Mouse (Mus musculus): Measurements from ENCODE around the gene Klf13.

Klf13 gene

GRCm38 (mm10) chr7:63938914-63939396 lies at the start of gene Klf13:
Klf13 (minus strand) TSS chr7:63938915.
- DNase-seq (ENCODE audit: low read depth, low spot score) = peak; percentile 100

DNA sequence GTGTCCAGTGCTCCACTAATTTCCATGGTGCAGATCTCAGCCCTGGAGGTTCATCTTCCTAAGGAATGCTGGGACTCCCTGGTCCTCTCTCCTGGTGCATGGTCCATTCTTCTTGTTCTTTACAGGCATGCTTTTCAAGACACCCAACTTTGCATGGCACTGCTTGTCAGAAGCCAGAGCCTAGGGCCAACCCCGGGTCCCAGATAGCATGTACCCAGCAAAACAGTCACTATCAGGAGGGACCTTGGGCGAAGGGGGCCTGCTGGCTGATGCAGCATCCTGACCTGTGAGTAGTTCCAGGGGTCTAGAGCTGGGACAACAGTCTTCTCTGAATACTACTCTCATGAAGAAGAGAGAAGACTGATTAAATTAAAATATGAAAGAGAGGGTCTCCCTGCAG lies 49.7 kb upstream of the Klf13 start:
- no peak for DNase-seq (ENCODE audit: low read depth, low spot score)

GRCm38 (mm10) chr7:63986407-63987182 lies 47.9 kb upstream of the Klf13 start:
- DNase-seq (ENCODE audit: low read depth, low spot score) = peak; percentile 71

DNA sequence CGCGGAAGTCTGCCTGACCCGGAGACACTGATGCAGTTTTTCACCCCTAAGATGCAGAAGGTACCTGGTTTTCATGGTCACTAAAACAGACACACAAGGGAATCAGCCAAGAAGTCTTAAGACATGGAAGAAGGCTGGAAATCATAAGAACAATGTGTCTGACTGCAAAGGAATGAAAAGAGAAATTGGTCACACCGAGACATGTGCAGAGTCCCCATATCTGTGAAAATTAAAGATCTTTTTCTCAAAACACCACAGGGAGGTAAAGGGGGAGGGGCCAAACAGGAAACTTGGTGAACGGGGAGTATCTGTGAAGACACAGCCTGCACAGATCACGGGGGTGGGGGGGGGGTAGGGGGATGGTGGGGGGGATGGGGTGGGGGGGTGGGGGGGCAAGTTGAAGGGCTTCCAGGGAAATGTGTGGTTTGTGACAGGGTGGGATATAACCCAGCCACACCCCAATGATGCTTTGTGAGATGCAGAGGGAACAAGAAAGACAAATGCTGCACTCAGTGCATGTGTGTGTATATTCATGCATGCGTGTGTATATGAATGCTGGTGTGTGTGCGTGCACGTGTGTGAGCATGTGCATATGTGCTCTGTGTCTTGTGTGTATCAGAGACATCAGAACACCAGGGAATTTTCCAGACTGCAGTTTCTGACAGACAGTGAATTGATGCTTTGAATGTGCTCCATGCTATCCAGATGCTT lies 47.1 kb upstream of the Klf13 start:
- peak; percentile 70 for DNase-seq (ENCODE audit: low read depth, low spot score)

GRCm38 (mm10) chr7:63985266-63985665 lies 46.6 kb upstream of the Klf13 start:
- no peak for DNase-seq (ENCODE audit: low read depth, low spot score)

- DNase-seq (ENCODE audit: low read depth, low spot score) = peak; percentile 68
Observed at GRCm38 (mm10) chr7:63984329-63984728, 45.6 kb upstream of the Klf13 start.

GRCm38 (mm10) chr7:63977631-63978030 lies 38.9 kb upstream of the Klf13 start:
- DNase-seq (ENCODE audit: low read depth, low spot score) = no peak

GRCm38 (mm10) chr7:63970986-63971385 lies 32.3 kb upstream of the Klf13 start:
- no peak for DNase-seq (ENCODE audit: low read depth, low spot score)

DNA sequence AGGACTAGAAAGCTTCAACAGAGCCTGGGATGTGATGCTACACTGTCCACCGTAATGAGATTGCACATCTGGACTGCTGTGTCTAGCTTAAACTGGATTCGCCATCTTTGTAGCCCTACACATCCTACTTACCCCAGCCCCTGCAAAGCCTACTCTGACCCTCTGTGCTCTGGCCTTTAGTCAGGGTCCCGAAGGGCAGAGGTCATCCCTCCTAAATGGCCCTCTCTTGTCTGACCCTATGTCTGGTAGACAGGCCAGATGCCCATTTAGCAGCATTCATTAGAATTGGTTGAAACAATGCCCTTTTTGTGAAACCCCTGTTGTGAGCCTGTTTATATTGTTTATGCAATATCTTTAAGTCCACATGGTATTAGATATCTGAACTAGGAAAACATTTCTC lies 31.2 kb upstream of the Klf13 start:
- no peak for DNase-seq (ENCODE audit: low read depth, low spot score)

- peak; percentile 35 for DNase-seq (ENCODE audit: low read depth, low spot score)
Observed at GRCm38 (mm10) chr7:63965635-63966418, 27.1 kb upstream of the Klf13 start.

- no peak for DNase-seq (ENCODE audit: low read depth, low spot score)
Observed at GRCm38 (mm10) chr7:63965135-63965534, 26.4 kb upstream of the Klf13 start.

DNA sequence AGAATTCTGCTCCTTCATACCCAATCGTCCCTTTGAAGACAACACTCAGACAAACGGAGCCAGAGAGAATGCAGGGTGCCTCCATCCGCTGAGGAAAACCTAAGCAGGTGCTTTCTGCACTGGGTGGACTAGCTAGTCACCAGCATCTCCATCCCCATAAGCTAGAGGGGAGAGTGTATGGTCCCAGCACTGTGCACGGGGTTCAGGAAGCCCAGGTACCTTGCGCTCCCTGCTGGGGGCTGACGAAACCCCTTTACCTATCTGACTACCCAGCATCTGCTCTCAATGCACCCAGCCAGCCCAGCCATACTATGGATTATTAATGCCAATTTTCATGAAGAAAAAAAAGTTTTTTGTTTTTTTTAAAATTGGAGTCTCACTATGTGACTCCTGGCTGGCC lies 25.4 kb upstream of the Klf13 start:
- DNase-seq (ENCODE audit: low read depth, low spot score) = no peak

DNA sequence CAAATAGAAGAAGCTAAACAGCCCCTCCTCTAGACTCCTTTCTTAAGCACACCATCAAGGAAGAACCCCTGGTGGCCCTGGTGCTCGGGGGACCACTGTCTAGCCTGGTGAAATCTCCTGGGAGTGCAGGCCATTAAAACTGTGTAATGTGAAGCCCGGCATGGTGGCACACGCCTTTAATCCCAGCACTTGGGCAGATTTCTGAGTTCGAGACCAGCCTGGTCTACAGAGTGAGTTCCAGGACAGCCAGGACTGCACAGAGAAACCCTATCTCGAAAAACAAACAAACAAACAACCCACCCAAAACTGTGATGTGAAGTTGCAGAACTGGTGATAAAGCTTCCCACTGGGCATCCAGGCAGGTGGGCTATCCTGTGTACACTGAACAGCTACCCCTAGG lies 24.9 kb upstream of the Klf13 start:
- no peak for DNase-seq (ENCODE audit: low read depth, low spot score)

GRCm38 (mm10) chr7:63957872-63958640 lies 19.3 kb upstream of the Klf13 start:
- no peak for DNase-seq (ENCODE audit: low read depth, low spot score)

GRCm38 (mm10) chr7:63956981-63957713 lies 18.4 kb upstream of the Klf13 start:
- DNase-seq (ENCODE audit: low read depth, low spot score) = no peak

- no peak for DNase-seq (ENCODE audit: low read depth, low spot score)
Observed at GRCm38 (mm10) chr7:63956138-63956823, 17.6 kb upstream of the Klf13 start.

DNA sequence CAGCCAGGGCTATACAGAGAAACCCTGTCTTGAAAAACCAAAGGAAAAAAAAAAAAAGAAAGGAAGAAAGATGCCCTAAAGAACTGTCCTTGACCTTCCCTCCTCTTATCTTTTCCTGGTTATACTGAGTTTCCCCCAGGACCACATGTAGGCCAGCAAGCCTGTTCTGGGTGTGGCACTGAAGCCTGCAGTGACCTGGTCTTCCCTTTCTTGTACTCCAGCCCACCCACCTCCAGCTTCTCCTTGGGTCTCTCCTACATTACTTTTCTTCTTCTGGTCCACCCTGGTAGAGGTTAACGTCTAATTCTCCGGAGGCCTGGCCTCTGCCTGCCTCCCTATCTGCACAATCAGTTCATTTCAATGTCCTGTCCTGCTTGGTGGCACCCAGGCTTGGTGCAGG lies 16.7 kb upstream of the Klf13 start:
- DNase-seq (ENCODE audit: low read depth, low spot score) = no peak

- no peak for DNase-seq (ENCODE audit: low read depth, low spot score)
Observed at GRCm38 (mm10) chr7:63952077-63952898, 13.6 kb upstream of the Klf13 start.

DNA sequence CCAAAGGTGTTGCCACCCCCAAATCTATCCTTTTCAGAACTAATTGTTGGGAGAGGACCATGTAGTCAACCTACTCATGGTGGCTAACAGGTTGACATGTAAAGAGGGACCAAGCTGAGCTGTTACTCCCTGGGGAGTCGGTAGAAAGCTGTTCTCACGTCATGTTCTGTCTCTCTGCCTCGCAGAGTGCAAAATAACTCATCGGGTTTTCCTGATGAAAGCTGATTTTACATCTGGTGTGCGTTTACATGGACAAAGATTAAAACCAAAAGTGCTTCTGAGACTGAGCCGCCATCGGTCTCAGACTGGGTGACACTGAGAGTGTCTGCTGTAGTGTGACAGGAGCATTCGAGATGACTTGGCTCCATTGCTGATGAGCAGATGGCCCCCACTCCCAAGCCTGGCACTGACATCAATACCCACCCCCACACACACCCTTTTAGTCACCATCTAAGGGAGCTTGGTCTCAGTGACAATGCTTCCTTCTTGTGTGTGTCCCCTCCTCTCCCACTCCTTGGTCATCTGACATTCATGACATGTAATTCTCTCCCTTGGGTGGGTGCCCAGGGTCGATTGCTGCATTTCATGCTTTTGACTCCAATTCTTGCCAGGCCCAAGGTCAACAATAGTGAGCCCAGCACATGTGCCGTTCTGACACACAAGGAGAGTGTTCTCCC lies 12.4 kb upstream of the Klf13 start:
- no peak for DNase-seq (ENCODE audit: low read depth, low spot score)

Data from CD4-positive, CD25-positive, alpha-beta regulatory T cell, adult 2 months (primary cell).